Mouse (Mus musculus): ENCODE results near the gene Foxn3. TPM values are rescaled to one million over a fixed set of nuclear protein-coding genes. Genes with fewer than 3 reads are reported as not detected.

Foxn3 gene
- polyA plus RNA-seq, 1 experiment from 2014 or later, result 93.4 TPM

DNA sequence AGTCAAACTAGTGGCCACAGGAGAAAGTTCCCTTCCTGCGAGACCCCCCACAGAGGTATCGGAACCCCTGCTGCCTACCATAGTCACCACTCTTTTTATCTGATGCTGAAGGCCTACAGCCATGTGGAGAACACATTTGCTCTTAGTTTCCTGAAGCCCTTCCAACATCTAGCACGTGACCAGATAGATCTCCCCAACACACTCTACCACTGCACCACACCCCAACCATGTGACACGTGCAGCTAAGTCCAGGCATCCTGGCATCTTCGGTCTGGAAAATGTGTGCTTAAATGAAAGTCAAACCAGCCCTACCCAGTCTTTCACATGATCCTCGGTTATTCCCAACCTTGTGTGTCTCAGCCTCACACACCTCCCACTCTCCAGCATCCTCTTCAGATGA lies 200.4 kb downstream of the Foxn3 start:
- ATAC-seq (ENCODE audit: insufficient number of reproducible peaks, insufficient read depth, low FRiP score, low read depth), result no peak
- H3K27me3 ChIP-seq (ENCODE audit: control insufficient read depth, insufficient read depth, low read length), result no peaks in the 10 kb centered on the region
- H3K4me1 ChIP-seq (ENCODE audit: control insufficient read depth, insufficient read depth, low read length), result peaks cover 13% of the 10 kb centered on the region; the same call in 1 of the 2 replicates
- H3K9me3 ChIP-seq (ENCODE audit: control insufficient read depth, low read depth, low read length), result no peaks in the 10 kb centered on the region
- WGBS, result 79% methylated on average over 6 of the region's 6 CpGs
- H3K27ac ChIP-seq (ENCODE audit: low read length), result no peak overlapping the region
- H3K36me3 ChIP-seq (ENCODE audit: control insufficient read depth, insufficient read depth, low read length), result no peaks in the 10 kb centered on the region
- no peak overlapping the region for H3K4me3 ChIP-seq (ENCODE audit: low read depth, low read length)
- H3K9ac ChIP-seq (replicated peaks; ENCODE audit: low read depth, low read length), result no peak overlapping the region
- no peak overlapping the region for H3K4me2 ChIP-seq (replicated peaks; ENCODE audit: low read depth, low read length)

DNA sequence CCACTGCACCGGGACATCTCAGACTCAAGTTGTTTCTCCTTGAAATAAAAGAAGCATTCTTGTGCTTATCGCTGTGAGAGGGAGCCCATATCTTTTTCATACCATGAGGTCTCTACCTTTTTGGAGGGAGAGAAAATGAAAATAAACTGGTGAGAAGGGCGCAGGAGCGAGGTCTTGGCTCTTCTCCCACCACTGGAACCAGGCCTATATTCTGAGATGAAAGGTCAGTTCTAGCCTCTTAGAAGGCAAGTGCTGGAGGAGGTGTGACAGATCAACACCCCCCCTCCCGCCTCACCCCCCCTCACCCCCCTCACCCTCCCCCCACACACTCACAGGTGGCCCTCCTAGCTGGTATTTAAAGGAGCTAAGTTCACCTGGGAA lies 201.6 kb downstream of the Foxn3 start:
- Histone ChIP-seq H3K9me3 (ENCODE audit: control insufficient read depth, low read depth, low read length) (no peaks in the 10 kb centered on the region), H3K9ac (replicated peaks; ENCODE audit: low read depth, low read length) (no peak overlapping the region), H3K27me3 (ENCODE audit: control insufficient read depth, insufficient read depth, low read length) (no peaks in the 10 kb centered on the region), H3K36me3 (ENCODE audit: control insufficient read depth, insufficient read depth, low read length) (no peaks in the 10 kb centered on the region), H3K4me2 (replicated peaks; ENCODE audit: low read depth, low read length) (no peak overlapping the region), H3K4me3 (ENCODE audit: low read depth, low read length) (no peak overlapping the region), H3K27ac (ENCODE audit: low read length) (no peak overlapping the region), H3K4me1 (ENCODE audit: control insufficient read depth, insufficient read depth, low read length) (peaks cover 13% of the 10 kb centered on the region; the same call in 1 of the 2 replicates)
- WGBS, result 65% methylated on average over 5 of the region's 5 CpGs
- ATAC-seq (ENCODE audit: insufficient number of reproducible peaks, insufficient read depth, low FRiP score, low read depth), result no peak

DNA sequence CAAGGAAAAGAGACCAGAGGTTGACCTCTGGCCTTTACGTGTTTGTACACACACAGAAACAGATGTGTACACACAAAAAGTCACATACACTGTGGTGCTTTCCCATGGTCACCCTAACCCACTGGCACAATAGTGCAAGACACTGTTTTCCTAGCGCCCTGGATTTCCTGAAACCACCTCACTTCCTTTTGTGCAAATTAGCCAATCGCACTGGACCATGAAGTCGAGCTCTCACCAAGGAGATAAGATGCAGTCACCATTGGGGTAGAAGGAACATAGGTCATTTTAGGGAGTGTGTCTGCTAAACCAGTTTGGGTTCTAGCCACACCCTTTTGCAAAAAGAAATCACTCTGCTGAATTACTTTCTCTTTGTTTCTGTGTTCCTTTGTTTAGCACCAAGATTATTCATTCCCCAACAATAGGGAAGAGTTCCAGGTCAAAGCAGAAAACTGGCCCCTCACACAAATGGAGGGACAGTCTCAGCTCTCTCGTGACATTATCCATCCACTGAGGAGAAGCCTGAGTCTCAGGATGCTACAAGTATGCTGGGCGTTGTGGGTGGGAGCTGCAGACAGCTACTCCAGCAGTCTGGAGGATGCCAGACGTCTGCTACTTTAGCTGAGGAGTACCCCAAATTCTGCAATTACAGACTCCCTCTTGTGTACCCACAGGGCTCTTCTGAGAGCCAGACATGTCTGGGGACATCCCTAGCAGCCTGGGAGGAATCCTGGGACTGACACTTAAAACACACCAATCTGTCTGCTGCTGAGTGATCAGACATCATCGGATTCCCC lies 202.2 kb downstream of the Foxn3 start:
- Histone ChIP-seq H3K9ac (replicated peaks; ENCODE audit: low read depth, low read length) (no peak overlapping the region), H3K4me2 (replicated peaks; ENCODE audit: low read depth, low read length) (no peak overlapping the region), H3K36me3 (ENCODE audit: control insufficient read depth, insufficient read depth, low read length) (no peaks in the 10 kb centered on the region), H3K9me3 (ENCODE audit: control insufficient read depth, low read depth, low read length) (no peaks in the 10 kb centered on the region), H3K4me1 (ENCODE audit: control insufficient read depth, insufficient read depth, low read length) (peaks cover 13% of the 10 kb centered on the region; the same call in 1 of the 2 replicates), H3K4me3 (ENCODE audit: low read depth, low read length) (no peak overlapping the region), H3K27me3 (ENCODE audit: control insufficient read depth, insufficient read depth, low read length) (no peaks in the 10 kb centered on the region), H3K27ac (ENCODE audit: low read length) (no peak overlapping the region)
- 0 out of 2 replicates have a peak, but pooled peaks have one; percentile 3 for ATAC-seq (ENCODE audit: insufficient number of reproducible peaks, insufficient read depth, low FRiP score, low read depth)
- WGBS, result 64% methylated on average over 8 of the region's 8 CpGs

DNA sequence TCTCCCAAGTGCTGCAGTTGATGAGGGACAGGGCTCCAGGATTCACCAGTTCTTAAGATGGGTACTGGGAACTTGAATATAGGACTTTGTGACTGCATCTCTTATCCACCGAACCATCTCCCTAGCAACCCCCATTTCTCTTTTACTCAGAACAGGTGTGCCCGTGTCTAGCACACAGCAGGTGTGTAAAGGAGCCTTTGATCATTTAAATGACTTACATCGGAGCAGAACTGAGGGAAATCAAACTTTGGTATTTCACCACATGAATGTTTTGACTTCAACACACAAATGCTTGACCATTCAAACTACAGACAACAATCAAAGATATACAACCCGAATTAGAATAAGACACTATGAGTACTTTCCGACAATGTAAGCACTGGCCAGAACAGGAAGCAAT lies 204.7 kb downstream of the Foxn3 start:
- Histone ChIP-seq H3K36me3 (ENCODE audit: control insufficient read depth, insufficient read depth, low read length) (no peaks in the 10 kb centered on the region), H3K4me1 (ENCODE audit: control insufficient read depth, insufficient read depth, low read length) (peaks cover 13% of the 10 kb centered on the region; the same call in 1 of the 2 replicates)

DNA sequence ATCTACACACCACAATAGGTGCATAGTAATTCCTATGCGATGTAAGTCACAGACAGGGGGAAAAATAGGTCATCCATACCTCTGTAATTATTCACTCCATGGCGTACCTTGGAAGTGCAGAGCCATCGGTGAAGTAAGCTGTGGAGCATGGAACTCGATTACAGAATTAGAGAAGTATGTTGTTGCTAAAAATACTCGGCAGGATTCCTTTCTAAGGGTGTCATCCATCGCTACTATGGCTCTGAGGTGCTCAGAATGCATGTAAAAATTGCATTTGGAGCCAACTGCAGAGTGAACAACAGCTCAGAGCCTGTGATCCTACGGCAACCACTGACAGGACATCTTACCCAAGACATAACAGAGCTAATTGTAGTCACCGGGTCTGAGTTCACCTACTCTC lies 206.7 kb downstream of the Foxn3 start:
- Histone ChIP-seq H3K4me1 (ENCODE audit: control insufficient read depth, insufficient read depth, low read length) (peaks cover 12% of the 10 kb centered on the region), H3K9ac (replicated peaks; ENCODE audit: low read depth, low read length) (no peak overlapping the region), H3K4me2 (replicated peaks; ENCODE audit: low read depth, low read length) (no peak overlapping the region), H3K36me3 (ENCODE audit: control insufficient read depth, insufficient read depth, low read length) (no peaks in the 10 kb centered on the region), H3K27me3 (ENCODE audit: control insufficient read depth, insufficient read depth, low read length) (no peaks in the 10 kb centered on the region), H3K4me3 (ENCODE audit: low read depth, low read length) (no peak overlapping the region), H3K27ac (ENCODE audit: low read length) (no peak overlapping the region), H3K9me3 (ENCODE audit: control insufficient read depth, low read depth, low read length) (no peaks in the 10 kb centered on the region)
- 81% methylated on average over 8 of the region's 8 CpGs for WGBS
- no peak for ATAC-seq (ENCODE audit: insufficient number of reproducible peaks, insufficient read depth, low FRiP score, low read depth)

More for the DNA sequence above, 204.7 kb downstream of the Foxn3 start:
- 86% methylated on average over 5 of the region's 5 CpGs for WGBS
- no peaks in the 10 kb centered on the region for H3K9me3 ChIP-seq (ENCODE audit: control insufficient read depth, low read depth, low read length)
- no peak overlapping the region for H3K27ac ChIP-seq (ENCODE audit: low read length)
- H3K4me3 ChIP-seq (ENCODE audit: low read depth, low read length), result no peak overlapping the region
- H3K9ac ChIP-seq (replicated peaks; ENCODE audit: low read depth, low read length), result no peak overlapping the region
- no peak for ATAC-seq (ENCODE audit: insufficient number of reproducible peaks, insufficient read depth, low FRiP score, low read depth)
- no peak overlapping the region for H3K4me2 ChIP-seq (replicated peaks; ENCODE audit: low read depth, low read length)
- no peaks in the 10 kb centered on the region for H3K27me3 ChIP-seq (ENCODE audit: control insufficient read depth, insufficient read depth, low read length)

DNA sequence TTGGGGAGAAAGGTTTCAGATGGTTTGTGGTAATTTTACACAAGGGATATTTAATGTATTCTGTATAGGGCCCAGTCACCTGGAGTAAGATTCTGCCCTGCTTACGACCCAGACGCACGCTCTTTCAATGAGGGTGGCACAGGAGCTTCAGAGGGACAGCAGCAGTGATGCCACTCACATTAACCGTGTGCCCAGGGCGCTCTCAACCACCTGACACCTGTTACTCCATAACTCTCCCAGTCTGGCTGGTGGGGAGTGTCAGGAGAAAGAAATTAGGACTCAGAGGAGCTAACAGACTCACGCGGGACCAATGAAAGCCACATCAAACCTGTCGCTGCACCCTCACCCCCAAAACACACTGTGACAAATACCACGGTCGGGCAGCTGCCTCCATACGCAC lies 209.7 kb downstream of the Foxn3 start:
- no peak overlapping the region for H3K9ac ChIP-seq (replicated peaks; ENCODE audit: low read depth, low read length)
- H3K27me3 ChIP-seq (ENCODE audit: control insufficient read depth, insufficient read depth, low read length), result no peaks in the 10 kb centered on the region
- WGBS, result 86% methylated on average over 11 of the region's 11 CpGs
- no peak overlapping the region for H3K4me3 ChIP-seq (ENCODE audit: low read depth, low read length)
- peaks cover 18% of the 10 kb centered on the region for H3K4me1 ChIP-seq (ENCODE audit: control insufficient read depth, insufficient read depth, low read length)
- no peaks in the 10 kb centered on the region for H3K36me3 ChIP-seq (ENCODE audit: control insufficient read depth, insufficient read depth, low read length)
- ATAC-seq (ENCODE audit: insufficient number of reproducible peaks, insufficient read depth, low FRiP score, low read depth), result no peak
- no peaks in the 10 kb centered on the region for H3K9me3 ChIP-seq (ENCODE audit: control insufficient read depth, low read depth, low read length)
- no peak overlapping the region for H3K27ac ChIP-seq (ENCODE audit: low read length)
- H3K4me2 ChIP-seq (replicated peaks; ENCODE audit: low read depth, low read length), result no peak overlapping the region

DNA sequence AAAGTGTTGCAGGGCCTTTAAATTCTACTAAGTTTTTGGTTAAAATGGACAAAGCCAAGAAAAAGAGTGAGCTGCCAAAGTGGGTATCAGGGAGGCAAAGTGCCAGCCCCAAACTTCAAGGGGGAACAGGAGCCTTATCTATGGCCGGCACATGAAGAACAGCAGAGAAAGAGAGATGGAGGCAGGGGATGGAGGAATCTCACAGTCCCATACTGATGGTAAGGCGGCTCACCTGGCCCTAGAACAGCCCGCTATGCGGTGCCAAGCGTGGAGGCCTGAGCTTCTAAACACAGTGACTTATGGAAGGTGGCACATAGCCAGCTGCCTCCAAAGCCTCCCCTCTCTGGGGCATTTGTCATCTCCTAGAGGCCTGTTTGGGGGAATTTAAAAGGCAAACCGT lies 210.8 kb downstream of the Foxn3 start:
- Histone ChIP-seq H3K9ac (replicated peaks; ENCODE audit: low read depth, low read length) (no peak overlapping the region), H3K4me1 (ENCODE audit: control insufficient read depth, insufficient read depth, low read length) (peaks cover 21% of the 10 kb centered on the region), H3K36me3 (ENCODE audit: control insufficient read depth, insufficient read depth, low read length) (no peaks in the 10 kb centered on the region), H3K4me2 (replicated peaks; ENCODE audit: low read depth, low read length) (no peak overlapping the region), H3K27ac (ENCODE audit: low read length) (no peak overlapping the region), H3K9me3 (ENCODE audit: control insufficient read depth, low read depth, low read length) (no peaks in the 10 kb centered on the region), H3K27me3 (ENCODE audit: control insufficient read depth, insufficient read depth, low read length) (no peaks in the 10 kb centered on the region), H3K4me3 (ENCODE audit: low read depth, low read length) (no peak overlapping the region)
- 81% methylated on average over 6 of the region's 6 CpGs for WGBS
- ATAC-seq (ENCODE audit: insufficient number of reproducible peaks, insufficient read depth, low FRiP score, low read depth), result no peak

DNA sequence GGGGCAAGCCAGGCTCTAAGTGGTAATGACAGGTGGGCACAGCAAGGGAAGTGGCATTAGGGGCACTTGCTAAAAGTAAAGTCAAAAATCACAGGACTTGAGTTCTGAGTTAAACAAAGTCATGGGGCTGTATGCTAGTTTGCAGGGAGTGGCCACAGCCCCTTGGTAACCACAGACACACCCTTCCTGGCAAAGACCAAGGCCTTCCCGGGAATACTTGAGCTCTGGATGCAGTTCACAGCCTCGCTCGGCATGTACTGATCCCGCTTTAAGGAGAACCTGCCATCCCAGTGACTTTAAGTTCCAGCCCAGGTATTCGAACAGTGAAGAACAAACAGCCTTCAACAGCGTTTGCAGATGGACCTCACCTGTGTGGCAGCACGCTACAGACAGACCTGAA lies 211.2 kb downstream of the Foxn3 start:
- no peak overlapping the region for H3K4me2 ChIP-seq (replicated peaks; ENCODE audit: low read depth, low read length)

DNA sequence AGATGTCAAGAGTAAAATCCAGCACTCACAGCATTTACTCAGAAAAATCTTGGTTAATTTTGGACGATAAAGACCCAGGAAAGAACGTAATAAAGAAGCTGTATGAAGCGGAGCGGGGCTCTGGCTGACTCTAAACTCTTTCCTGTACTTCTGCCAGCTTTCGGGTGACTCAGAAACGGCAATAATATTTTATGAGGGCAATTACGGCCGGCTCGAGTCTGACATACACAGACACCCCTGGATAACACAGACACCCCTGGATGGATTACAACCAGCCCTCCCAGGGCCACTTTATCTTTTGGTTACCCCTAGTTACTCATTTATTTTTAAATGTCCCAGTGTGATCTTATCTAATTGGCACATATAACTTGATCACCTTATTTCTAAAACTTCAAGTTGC lies 211.7 kb downstream of the Foxn3 start:
- H3K9me3 ChIP-seq (ENCODE audit: control insufficient read depth, low read depth, low read length), result no peaks in the 10 kb centered on the region
- ATAC-seq (ENCODE audit: insufficient number of reproducible peaks, insufficient read depth, low FRiP score, low read depth), result no peak
- no peaks in the 10 kb centered on the region for H3K36me3 ChIP-seq (ENCODE audit: control insufficient read depth, insufficient read depth, low read length)
- no peak overlapping the region for H3K4me3 ChIP-seq (ENCODE audit: low read depth, low read length)
- no peak overlapping the region for H3K9ac ChIP-seq (replicated peaks; ENCODE audit: low read depth, low read length)
- no peak overlapping the region for H3K27ac ChIP-seq (ENCODE audit: low read length)
- no peak overlapping the region for H3K4me2 ChIP-seq (replicated peaks; ENCODE audit: low read depth, low read length)
- no peaks in the 10 kb centered on the region for H3K27me3 ChIP-seq (ENCODE audit: control insufficient read depth, insufficient read depth, low read length)
- WGBS, result 42% methylated on average over 9 of the region's 9 CpGs
- H3K4me1 ChIP-seq (ENCODE audit: control insufficient read depth, insufficient read depth, low read length), result peaks cover 21% of the 10 kb centered on the region

More for the DNA sequence above, 211.2 kb downstream of the Foxn3 start:
- H3K27me3 ChIP-seq (ENCODE audit: control insufficient read depth, insufficient read depth, low read length), result no peaks in the 10 kb centered on the region
- ATAC-seq (ENCODE audit: insufficient number of reproducible peaks, insufficient read depth, low FRiP score, low read depth), result no peak
- H3K36me3 ChIP-seq (ENCODE audit: control insufficient read depth, insufficient read depth, low read length), result no peaks in the 10 kb centered on the region
- peaks cover 21% of the 10 kb centered on the region for H3K4me1 ChIP-seq (ENCODE audit: control insufficient read depth, insufficient read depth, low read length)
- no peak overlapping the region for H3K27ac ChIP-seq (ENCODE audit: low read length)
- no peak overlapping the region for H3K4me3 ChIP-seq (ENCODE audit: low read depth, low read length)
- WGBS, result 73% methylated on average over 7 of the region's 7 CpGs
- H3K9ac ChIP-seq (replicated peaks; ENCODE audit: low read depth, low read length), result no peak overlapping the region
- no peaks in the 10 kb centered on the region for H3K9me3 ChIP-seq (ENCODE audit: control insufficient read depth, low read depth, low read length)
